Mouse (Mus musculus): Measurements from ENCODE around the gene Rbbp5.

Gene Rbbp5

GRCm38 (mm10) chr1:132542762-132543306, 65.7 kb downstream of the Rbbp5 start, which contains the start of gene Cntn2:
Gene Cntn2, minus strand, starts transcription at chr1:132543256.
- no peak for DNase-seq

DNA sequence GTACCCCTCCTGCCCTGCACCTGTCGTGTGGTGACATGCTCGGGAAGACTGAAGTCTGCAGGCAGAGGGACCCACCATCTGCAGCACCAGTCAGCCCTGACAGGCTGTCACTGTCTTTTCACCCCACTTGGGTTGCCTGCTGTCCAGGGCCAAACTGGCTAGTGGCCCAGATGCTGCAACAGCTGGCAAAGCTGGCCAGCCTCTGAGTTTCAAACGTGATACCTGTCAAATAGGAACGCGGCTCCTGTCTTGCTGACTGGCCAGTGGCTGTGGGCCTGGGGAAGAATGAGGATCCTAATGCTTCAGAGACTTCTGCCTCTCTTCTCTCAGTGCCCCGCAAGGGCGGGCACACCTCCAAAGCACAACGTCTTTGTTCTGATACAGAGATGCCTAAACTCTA, 66.6 kb downstream of the Rbbp5 start:
- DNase-seq: no peak

All from kidney, postnatal 10 days (tissue).